Comparison of ENCODE assay signal across 41 mouse cellular contexts in genomic region chrX:105499472-105499871, GRCm38 (mm10). TPM values are rescaled to one million over a fixed set of nuclear protein-coding genes. Genes with fewer than 3 reads are reported as not detected.
"Had no signal": no experiment of that assay in that cellular context is flagged by ENCODE, and none has a peak within 500 bp of the region (broad histone marks: within the 10 kb centered on the region; RNA-seq: fewer than 3 reads in every experiment).

Cypt2 (plus strand) TSS chrX:105499772.

RNA-seq across cellular contexts. Expression of gene Cypt2, which starts in this region (rescaled TPM):
- total RNA-seq: heart, postnatal 10 days; heart, postnatal 14 days; heart, postnatal 25 days; heart, postnatal 36 days; heart, postnatal 4 days; hematopoietic stem cell, adult 5-6 weeks; hindbrain, postnatal 0 days; layer of hippocampus, adult 18-20 months; layer of hippocampus, adult 2 months; layer of hippocampus, adult 8-10 months; layer of hippocampus, postnatal 10 days; layer of hippocampus, postnatal 14 days; layer of hippocampus, postnatal 25 days; layer of hippocampus, postnatal 36 days; left cerebral cortex, adult 18-20 months had no signal
- polyA plus RNA-seq: heart, embryonic 10.5 days; heart, embryonic 11.5 days; heart, embryonic 12.5 days; heart, embryonic 13.5 days; heart, embryonic 14.5 days; heart, embryonic 15.5 days; heart, embryonic 16.5 days; heart, postnatal 0 days; hindbrain, embryonic 10.5 days; hindbrain, embryonic 11.5 days; hindbrain, embryonic 12.5 days; hindbrain, embryonic 13.5 days; hindbrain, embryonic 14.5 days; hindbrain, embryonic 15.5 days; hindbrain, embryonic 16.5 days; hindbrain, postnatal 0 days; inflammation-experienced regulatory T-cells, adult 6 months; intestine, embryonic 14.5 days; intestine, embryonic 15.5 days; intestine, embryonic 16.5 days; intestine, postnatal 0 days; kidney, adult 2 months; kidney, embryonic 14.5 days; kidney, embryonic 15.5 days; kidney, embryonic 16.5 days; kidney, postnatal 0 days; large intestine, adult 2 months had no signal
